Mouse (Mus musculus) lung, postnatal 36 days (tissue): ENCODE measurements around the gene Crb1.
A peak's percentile ranks its signal among the peaks of the same experiment; 100 is the strongest.
"Not testable (repeated sequence)": the region's sequence is repeated elsewhere in the genome, so short reads cannot be mapped to it uniquely, and the experiment has no call there.

ENCODE experiments used
- DNase-seq: peaks from one replicate; pipeline ENCODE4 v3.0.0; 2022; ENCODE audit warnings: mixed read lengths

Crb1 gene

GRCm38 (mm10) chr1:139328286-139328685 is 48.6 kb downstream of the Crb1 start:
- no peak for DNase-seq

GRCm38 (mm10) chr1:139325378-139325777 is 51.5 kb downstream of the Crb1 start:
- no peak for DNase-seq

GRCm38 (mm10) chr1:139319798-139320197 is 57.1 kb downstream of the Crb1 start:
- DNase-seq, result no peak

GRCm38 (mm10) chr1:139314297-139314874 is 62.5 kb downstream of the Crb1 start:
- DNase-seq, result no peak

DNA sequence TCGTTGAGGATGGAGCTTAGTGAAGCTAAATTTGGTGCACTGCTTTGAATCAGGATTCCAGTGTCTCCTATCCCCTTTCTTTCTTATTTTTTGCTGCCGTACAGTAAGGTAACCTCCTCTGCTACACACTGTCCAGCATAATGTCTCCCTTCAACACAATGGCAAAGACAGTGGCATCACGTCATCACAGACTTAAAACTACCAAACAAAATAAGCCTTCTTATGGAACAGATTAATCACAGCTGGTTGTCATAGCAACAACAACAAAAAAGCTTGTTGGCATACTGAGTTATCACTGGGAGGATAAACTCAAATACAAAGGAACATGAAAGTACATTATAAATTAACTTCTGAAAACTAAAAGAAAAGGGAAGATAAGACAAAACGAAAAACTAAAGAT is 68.0 kb downstream of the Crb1 start:
- no peak for DNase-seq

- not testable (repeated sequence) for DNase-seq
Measured at GRCm38 (mm10) chr1:139302519-139302918, 74.4 kb downstream of the Crb1 start.

- no peak for DNase-seq
Measured at GRCm38 (mm10) chr1:139301830-139302229, 75.1 kb downstream of the Crb1 start.

DNA sequence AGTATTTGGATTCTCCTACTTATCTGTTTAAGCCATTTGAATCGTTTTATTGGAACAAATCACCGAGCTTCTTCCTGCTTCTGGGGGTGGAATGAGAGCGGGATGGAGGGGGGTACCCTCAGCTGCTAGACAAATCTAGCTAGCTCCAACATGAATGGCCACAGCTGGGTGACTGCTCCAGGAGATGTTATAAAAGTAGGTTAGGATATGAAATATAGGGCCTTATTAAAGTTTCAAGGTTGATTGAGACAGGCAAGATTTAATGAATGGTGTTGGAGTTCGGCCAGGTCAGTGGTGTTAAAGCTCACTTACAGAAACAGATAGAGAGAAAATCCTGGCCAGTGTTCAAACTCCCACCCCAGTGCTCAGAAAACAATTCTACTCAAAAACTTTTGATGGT is 84.9 kb downstream of the Crb1 start:
- DNase-seq, result no peak

DNA sequence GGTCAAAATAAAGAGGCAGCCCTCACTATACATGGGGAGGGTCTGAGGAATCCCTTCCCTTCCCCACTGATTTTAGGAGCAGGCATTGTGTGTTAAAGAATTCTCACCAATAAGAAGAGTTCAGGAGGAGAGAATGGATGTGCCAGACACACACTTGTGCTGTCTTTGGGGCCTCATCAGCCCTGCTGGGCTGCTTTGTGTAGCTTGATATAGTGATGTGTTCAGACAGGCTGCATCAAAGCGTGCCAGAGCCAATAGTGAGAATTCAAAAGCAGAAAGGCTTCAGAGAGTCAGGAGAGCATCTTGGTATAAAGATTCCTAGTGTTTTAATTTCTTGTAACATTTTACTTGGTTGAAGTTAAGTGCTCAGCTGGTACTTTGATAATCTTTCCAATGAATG is 85.3 kb downstream of the Crb1 start:
- no peak for DNase-seq

- DNase-seq, result no peak
Measured at GRCm38 (mm10) chr1:139276619-139277320, 100.1 kb downstream of the Crb1 start.

GRCm38 (mm10) chr1:139267844-139268243 is 109.1 kb downstream of the Crb1 start:
- peak; percentile 73 for DNase-seq

DNA sequence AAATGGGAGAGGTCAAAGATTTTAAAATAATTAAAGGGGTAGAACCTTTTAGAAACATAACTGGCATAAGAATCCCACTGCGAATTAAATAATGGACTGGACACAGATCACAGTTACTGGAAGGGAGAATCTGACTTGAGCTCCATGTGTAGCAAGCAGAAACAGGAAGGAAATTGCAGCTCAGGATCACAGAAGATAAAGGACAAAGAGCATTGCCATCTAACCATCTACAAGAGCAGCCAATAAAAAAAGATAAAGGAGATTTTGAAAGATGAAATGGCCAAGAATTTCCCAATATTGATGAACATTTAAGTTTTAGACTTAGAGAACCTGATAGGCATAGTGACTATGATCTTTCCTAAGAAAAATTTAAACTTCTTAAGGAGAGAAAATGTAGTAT is 112.7 kb downstream of the Crb1 start:
- DNase-seq, result no peak

GRCm38 (mm10) chr1:139263158-139263557 is 113.7 kb downstream of the Crb1 start:
- DNase-seq, result no peak

DNA sequence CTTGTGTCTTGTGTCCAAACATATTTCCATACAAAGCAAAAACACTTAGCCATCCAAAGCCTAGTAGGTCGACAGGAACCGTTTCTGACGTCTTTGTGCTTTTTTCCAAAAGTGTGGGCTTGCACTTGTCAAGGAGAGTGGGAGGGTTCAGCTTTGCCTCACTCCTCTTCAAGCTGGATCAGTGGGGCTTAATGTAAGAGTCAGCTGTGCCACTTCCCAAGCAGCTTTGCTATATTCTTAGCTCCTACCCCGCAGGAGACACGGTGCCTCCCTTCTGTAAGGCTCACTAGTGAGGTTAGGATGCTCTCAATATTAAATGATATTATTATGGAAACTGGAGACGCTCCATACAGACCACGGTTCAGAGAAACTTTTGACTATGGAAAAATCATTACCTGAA is 121.3 kb downstream of the Crb1 start:
- no peak for DNase-seq

DNA sequence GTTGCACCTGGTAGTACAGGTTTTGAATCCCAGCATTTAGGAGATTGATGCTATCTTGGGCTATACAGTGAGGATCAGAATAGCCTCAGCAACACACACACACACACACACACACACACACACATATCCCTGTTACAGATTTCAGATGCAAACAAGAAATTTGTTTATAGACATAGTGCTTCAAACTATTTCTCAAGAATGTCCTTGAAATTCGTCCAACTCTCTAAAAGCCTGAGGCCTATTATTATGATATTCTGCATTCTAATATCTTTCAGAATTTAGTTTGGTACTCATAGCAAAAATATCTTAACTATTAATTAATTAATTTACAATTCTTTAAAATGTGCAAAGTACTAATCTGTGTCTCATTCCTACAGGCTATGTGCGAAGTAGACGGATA is 124.9 kb downstream of the Crb1 start:
- DNase-seq, result no peak

- no peak for DNase-seq
Measured at GRCm38 (mm10) chr1:139249159-139249558, 127.7 kb downstream of the Crb1 start.

DNA sequence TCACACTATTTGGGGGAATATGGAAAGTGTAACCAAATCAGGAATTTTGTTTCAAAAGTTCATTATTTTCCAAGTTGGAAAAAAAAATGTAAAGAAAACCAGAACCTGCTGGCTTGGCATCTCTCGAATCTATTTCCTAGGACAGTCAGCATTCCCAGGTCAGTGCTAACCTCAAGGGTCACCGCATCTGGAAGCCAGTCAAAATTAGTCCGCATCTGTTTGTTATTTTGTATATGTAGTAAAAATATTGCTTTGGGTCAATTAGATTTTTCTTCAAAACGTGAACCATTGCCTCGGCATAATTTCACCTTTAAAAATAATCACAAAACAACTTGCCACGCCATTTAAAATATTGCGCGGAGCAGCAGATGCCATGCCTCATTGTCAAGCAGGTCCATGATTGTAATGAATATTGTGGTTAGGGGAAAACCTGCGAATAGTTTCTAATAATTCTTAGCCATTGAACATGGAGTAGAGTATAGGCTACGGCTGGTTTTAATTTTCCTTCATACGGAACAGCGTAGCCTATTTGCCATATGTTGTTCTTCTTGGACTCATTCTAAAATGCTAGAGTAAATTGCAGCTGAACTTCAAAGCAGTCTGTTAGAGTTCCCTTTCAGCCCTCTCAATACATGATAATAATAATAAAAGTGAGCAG is 130.0 kb downstream of the Crb1 start:
- no peak for DNase-seq

- DNase-seq, result no peak
Measured at GRCm38 (mm10) chr1:139236794-139237193, 140.1 kb downstream of the Crb1 start.

- DNase-seq, result peak; percentile 1
Measured at GRCm38 (mm10) chr1:139234611-139235568, 142.0 kb downstream of the Crb1 start.

GRCm38 (mm10) chr1:139232636-139233035 is 144.3 kb downstream of the Crb1 start:
- DNase-seq, result no peak

DNA sequence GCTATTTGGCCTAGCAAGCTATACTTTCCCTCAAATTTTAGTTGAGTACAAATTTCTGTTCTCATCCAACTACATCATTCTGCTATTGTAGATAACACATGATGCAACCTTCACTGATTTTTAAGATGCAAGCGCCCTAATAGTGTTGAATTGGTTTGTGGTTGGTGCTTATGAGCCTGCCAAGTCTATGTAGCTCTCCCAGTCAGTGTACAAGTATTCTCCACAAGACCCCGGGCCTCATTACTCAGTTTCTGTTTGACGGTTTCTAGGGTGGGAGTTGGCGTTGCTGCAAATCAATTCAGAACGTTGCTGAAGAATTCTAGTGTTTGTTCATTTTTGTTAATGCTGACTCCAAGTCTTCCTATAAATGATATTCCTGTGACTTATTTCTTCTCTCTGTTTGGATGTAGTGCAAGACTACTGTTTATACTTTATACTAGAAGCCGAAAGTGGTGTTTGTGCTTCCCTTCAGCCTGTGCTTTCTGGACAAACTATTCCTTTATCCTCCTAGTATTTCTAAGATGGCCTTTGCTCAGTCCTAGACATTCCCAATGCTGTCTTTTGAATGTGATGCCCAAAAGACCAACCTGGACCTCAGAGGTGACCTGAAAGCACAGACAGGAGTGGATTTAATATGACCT is 152.5 kb downstream of the Crb1 start:
- DNase-seq, result no peak

- no peak for DNase-seq
Measured at GRCm38 (mm10) chr1:139223804-139224203, 153.1 kb downstream of the Crb1 start.

DNA sequence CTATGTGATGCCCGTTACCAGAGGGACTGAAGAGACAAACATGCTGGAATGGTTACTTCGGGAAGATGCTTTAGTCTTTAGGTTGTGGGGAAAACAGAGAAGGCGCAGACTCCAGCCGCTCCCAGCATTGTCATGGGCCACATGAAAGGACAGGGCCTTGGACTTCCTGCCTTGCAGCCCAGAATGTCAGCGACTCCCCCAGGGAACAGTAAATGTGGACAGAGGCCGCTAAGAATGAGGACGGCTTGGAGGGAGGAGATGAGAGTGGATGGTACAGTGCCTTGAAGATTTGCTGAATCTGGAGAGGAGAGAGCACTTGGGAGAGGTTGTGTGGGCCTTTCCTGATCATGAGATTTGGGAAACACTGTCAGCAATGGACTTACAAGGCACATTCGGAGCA is 161.6 kb downstream of the Crb1 start:
- no peak for DNase-seq
